Mouse (Mus musculus): ENCODE data around the gene Fam240b. TPM values are rescaled to one million over a fixed set of nuclear protein-coding genes. Genes with fewer than 3 reads are reported as not detected.

Gene Fam240b
- polyA plus RNA-seq (2015; fragmentation: Nextera tagmentation; extraction: Ambion mirVana), result not detected in 2 replicates

DNA sequence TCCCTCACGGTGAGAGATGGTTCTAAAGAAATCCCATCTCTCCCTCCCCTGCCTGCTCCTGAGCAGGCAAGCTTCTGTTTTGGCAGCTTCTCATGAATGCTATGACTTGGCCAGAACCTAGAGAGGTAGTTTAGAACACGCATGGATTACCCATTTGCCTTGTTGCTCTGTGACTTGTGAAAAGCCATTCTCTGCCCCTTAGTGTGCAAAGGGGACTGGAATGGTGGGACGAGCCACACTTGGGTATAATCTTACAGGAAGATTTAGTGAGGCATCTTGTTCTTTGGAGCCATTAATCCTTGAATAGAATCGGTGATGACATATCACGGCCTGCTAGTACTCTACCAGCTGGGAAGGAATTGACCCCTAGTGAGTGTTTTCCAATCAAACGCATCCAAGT lies at the start of gene Fam240b:
Gene Fam240b, minus strand, starts transcription at position 101 of the 400 bp plus-strand sequence.

DNA sequence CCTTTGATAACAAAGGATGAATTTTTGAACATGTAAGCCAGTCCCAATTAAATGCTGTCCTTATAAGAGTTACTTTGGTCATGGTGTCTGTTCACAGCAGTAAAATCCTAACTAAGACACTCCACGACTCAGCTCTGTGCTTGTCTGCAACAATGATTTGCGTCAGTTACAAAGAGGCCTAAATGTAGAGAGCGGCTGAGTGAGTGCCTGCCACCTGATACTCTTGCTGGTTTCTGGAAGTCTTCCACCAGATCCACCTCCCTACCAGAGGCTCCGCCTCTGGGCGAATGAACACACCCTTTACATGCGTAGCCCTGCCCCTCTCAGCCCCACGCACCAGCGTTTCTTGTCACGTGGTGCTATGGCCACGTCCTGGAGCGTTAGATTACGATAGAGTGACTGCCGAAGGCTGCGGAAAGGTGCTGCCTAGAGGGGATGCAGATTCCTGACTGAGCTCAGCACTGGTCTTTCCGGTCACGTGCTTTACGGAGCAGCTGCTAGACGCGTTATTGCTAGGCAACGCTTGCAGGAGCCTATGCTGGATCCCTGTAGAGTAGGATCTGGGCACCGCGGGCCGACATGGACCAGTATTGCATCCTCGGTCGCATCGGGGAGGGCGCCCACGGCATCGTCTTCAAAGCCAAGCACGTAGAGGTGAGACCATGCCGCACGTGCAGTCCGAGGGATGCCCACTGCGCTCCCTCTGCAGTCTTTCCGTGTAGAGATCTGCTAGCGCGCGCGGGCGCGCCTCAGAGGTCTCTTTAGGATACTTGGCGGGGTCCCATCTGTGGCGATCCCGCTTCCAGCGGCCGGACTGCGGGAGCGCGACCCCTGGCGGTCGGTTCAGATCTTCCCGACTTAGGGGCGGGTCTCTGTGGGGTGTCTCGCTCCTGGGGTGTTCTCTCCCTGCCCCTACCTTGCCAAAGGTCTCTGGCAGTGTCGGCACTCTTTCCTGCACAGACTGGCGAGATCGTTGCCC lies 65.3 kb downstream of the Fam240b start, which contains the start of gene Cdk20:
Gene Cdk20, plus strand, starts transcription at position 298 of the 979 bp plus-strand sequence.

Other genes starting within 250 kb of the Fam240b start
- gene Cdc14b, start 222.5 kb downstream of the Fam240b start, polyA plus RNA-seq (2015; fragmentation: Nextera tagmentation; extraction: Ambion mirVana), result 2.8 and 3.7 TPM in 2 replicates
- gene Aaed1, start 185.1 kb downstream of the Fam240b start, polyA plus RNA-seq (2015; fragmentation: Nextera tagmentation; extraction: Ambion mirVana), result 55.0 and 63.0 TPM in 2 replicates
- 286 and 313 TPM in 2 replicates for gene Ctsl, start 126.9 kb downstream of the Fam240b start, polyA plus RNA-seq (2015; fragmentation: Nextera tagmentation; extraction: Ambion mirVana)
- gene Cdk20, start 65.5 kb downstream of the Fam240b start, polyA plus RNA-seq (2015; fragmentation: Nextera tagmentation; extraction: Ambion mirVana), result 4.2 and 5.0 TPM in 2 replicates